Mouse (Mus musculus): ENCODE results near the gene Mrpl42.
"Not testable (repeated sequence)": the region's sequence is repeated elsewhere in the genome, so short reads cannot be mapped to it uniquely, and the experiment has no call there.

The Mrpl42 gene

DNA sequence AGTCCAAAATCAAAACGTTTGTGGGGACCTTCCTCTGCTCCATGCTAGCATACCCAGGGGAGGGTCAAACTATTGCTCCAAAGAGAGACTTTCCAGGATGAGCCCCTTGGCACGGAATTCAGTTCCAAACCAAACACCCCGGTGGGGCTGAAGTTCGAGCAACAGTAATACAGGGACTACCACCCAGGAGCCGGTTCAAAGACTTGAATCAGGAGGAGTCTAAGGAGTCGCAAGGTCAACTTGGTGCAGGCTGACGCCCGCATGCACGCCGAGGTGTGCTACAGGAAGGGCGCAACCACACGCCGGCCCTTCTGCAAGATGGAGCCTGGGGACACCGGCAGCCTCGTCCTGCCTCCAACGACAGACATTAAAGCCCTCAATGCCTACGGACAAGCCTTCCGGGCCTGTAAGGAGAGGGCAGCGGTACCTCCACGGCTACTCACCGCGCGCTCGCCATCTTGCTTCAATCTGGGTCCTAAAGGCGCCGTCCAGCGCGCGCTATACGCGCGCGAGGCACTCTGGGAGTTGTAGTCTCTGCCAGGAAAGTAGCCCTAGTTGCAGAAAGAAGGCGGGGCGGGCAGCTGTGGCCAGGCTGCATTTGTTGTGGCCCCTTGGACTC, at the start of gene Mrpl42:
Gene Mrpl42 (minus strand): TSS at position 478 of the 619 bp plus-strand sequence.
- peak; percentile 71 to 92 for DNase-seq (ENCODE audit: low spot score in 2 of 2)

DNA sequence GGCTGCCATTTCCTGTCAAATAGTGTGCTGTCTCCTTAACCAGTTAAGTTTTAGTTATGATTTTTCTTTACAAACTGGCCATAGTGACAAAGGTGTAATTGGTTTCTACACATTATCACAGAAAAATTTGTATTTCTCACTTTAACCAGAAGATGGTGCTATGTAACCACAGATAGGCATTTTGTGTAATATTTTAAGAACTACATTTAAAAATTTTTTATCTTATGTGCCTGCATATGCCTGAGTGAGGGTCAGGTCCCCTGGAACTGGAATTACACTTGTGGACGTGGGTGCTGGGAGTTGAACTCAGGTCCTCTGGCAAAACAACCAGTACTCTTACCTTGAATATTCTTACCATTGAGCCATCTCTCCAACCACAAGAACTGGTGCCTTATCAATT, 48.8 kb upstream of the Mrpl42 start:
- DNase-seq (ENCODE audit: low spot score in 2 of 2): peak in 1 of 2 experiments; percentile 10

DNA sequence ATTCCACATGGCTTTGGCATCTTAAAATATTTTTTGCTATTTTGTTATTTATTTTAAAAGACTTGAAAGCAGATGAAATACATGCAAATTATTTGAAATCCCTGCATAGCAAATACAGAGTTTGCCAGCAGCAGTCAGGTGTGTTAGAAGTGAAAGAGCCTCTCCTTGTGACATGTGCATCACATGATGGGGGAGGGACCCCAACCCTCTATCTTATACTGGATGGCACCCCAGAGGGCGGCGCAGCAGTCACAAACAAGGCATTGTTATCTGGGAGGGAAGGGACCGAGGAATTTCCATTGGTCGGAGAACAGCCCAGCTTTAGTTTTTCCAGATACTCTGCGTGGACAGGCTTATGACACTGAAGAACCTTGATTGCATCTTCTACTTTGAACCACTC, 47.3 kb upstream of the Mrpl42 start:
- not testable (repeated sequence) for DNase-seq (ENCODE audit: low spot score in 2 of 2)

DNA sequence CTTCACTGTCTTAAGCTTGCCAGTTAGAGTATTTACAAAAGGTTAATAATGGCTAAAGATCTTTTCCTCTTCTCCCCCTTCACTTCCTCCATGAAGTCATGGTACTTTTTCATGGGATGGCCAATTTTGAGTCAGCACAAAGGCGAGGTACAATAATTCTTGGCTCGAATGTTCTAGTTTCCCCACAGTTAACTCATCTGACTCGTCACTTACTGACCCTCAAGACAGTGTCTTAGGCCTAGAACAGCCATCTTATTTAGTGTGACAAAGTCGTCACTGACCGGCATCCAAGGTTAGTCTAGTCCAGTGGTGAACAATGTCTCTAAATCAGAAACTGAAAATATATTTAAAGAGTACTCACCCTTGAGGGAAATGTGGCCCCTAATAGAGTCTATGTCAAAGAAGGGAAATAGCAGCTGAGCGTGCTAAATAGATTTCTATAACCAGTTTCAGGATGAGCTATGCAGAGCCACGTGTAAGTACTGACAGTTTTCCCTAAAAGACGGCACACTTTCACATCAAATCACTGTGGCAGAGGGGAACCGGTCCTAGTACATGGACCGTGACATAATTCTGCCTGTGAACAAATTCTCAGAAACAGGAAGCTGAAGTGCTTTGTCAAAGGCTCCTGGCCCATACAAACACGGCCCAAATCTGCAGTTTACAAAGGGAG, 46.5 kb upstream of the Mrpl42 start:
- DNase-seq (ENCODE audit: low spot score in 2 of 2): no peak

DNA sequence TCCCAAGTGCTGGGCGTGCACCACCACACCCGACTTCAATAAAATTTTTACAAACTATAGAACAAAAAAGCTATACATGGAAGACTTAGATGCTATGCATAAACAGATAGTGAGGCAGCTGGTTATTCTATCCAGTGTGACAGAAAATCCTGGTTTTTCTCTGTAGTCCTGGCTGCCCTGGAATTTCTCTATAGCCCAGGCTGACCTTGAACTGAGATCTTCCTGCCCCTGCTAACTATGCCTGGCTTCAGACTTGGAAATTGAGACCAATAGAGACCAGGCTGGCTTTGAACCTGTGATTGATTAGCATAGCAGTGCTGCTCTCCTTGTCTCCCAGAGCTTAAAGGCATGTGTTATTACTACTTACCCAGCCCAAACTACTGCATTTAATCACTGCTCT, 44.4 kb upstream of the Mrpl42 start:
- DNase-seq (ENCODE audit: low spot score in 2 of 2): no peak

DNA sequence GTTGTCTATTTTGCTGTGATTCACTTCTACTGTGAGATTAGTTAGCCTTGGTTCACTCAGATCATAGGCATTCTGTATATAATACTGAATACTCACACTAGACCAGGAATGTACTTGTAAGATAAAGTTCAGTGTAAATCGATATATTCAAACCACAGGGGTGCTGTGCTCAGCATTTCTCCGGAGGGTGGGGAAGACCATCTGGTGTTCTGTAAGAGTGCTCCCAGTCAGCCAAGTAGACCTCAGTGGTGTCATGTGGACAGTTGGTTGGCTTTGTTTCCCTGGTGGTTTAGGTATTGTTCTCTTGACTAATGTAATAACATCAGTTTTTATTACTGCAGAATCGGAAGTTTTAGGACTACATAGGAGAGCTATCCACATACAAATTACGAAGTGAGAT, 43.3 kb upstream of the Mrpl42 start:
- no peak for DNase-seq (ENCODE audit: low spot score in 2 of 2)

DNA sequence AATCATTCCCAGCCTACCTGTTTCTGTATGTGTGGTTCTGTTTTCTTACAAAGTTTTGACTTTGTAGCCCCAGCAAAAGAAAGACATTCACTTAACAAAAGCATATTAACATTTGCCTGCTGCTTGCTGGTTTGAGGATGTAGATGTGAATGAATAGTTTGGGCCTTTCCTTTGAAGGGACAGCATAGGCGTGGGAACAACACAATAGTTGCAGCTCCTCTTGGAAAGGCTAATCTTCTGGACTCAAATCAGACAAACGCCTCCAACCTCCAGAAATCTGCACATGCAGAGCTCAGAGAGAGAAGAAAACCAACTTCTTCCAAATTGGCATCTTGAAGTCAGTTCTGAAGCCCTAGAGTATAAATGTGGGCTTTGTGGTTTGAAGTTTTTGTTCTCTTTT, 42.9 kb upstream of the Mrpl42 start:
- DNase-seq (ENCODE audit: low spot score in 2 of 2): no peak

DNA sequence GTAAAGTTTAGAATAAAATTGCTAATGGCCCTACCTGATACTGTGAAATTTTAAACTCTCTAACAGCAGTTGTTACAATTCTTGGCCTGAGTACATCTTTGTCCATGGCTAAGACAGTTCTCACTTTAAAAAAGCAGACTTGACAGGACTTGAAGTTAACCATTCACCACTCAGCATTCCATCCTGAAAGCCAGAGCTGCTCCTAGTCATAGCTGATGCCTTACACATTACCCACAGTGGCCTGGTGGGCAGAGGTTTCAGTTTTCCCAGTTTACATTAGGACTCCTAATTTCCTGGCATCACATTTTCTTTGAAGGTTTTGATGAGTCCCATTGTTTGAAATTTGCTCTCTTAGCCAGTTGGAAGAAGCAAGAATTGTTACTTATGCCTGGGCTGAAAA, 42.3 kb upstream of the Mrpl42 start:
- DNase-seq (ENCODE audit: low spot score in 2 of 2): no peak

DNA sequence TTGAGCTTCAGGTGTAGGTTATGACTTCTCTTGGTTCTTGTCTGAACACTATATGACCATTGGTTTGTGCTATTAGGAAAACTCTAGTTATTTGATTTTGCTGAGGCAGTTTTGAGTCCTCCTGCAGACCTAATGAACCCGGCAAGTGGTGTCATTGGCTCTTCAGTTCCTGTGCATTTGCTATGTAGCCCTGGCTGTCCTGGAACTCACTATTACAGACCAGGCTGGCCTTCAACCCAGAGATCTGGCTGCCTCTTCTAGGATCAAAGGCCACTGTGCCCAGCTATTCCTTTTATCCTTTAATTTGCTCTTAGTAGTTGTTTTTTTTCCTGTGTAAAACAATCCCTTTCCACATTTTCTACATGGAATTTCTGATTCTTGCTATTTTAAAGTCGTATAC, 41.6 kb upstream of the Mrpl42 start:
- DNase-seq (ENCODE audit: low spot score in 2 of 2): no peak

DNA sequence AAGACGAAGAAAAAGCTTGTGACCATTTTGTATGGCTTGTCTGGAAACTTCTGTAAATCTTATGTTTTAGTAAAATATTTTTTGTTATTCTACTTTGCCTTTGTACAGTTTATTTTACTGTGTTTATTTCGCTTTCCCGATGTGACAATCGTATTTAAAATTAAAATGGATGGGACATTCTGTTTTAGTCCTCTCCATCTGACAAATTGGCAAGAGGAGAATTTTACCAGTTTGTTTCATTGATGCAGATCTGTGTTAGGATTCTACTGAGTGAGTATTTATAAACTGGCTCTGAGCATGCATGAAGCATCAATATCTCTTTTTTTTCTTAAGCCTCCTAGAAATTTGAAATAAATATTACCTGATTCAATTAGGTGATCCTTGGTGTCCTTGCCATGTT, 41.2 kb upstream of the Mrpl42 start:
- DNase-seq (ENCODE audit: low spot score in 2 of 2): no peak

DNA sequence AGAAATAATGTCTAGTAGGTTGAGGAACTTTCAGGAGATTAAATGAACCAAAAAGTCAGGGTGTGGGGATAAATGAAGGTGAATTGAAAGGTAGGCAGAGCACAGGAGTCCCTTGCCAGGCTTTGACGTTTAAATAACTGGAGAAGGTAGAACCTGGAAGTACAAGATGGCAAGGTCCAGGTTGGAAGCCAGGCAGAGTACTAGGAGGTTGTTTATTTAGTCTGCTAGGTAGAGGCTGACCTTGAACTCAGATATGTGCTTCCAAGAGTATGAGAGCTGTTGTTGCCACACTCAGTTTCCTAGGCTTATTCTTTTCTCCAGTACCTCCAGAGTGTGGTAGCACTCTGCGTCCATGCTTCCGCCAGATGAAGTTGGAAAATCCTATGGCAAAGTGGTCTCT, 38.1 kb upstream of the Mrpl42 start:
- no peak for DNase-seq (ENCODE audit: low spot score in 2 of 2)

DNA sequence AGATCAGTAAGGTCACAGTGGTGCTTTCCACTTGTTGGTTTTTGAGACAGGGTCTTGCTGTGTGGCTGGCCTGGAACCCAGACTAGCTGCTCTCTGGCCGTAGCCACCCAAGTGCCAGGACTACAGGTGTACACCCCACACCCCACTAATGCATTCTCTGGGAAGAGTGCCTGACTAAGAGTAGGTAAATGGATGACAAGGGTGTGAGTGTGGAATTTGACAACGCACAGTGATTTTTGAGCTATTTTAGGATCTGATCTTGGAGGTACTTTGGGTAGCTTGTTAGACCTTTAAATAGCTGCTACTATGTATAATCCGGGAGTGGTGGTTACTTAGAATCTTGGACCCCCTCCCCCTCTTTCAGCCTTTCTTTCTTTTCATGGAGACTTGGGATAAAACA, 37.5 kb upstream of the Mrpl42 start:
- DNase-seq (ENCODE audit: low spot score in 2 of 2): no peak

DNA sequence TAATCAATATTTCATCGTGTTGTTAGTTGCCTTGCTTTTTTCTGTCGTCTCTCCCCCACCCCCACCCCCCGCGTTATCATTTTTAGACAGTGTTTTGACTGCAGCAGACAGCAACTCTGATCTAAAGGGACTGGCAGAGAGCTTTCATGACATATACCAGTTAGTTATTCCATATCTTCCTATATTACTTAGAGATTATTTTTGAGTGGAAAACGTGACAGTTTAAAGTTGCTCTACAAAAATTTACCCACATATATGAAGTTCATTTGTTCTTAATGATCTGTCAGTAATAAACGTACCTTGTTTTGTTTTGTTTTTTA, 34.4 kb upstream of the Mrpl42 start:
- no peak for DNase-seq (ENCODE audit: low spot score in 2 of 2)

DNA sequence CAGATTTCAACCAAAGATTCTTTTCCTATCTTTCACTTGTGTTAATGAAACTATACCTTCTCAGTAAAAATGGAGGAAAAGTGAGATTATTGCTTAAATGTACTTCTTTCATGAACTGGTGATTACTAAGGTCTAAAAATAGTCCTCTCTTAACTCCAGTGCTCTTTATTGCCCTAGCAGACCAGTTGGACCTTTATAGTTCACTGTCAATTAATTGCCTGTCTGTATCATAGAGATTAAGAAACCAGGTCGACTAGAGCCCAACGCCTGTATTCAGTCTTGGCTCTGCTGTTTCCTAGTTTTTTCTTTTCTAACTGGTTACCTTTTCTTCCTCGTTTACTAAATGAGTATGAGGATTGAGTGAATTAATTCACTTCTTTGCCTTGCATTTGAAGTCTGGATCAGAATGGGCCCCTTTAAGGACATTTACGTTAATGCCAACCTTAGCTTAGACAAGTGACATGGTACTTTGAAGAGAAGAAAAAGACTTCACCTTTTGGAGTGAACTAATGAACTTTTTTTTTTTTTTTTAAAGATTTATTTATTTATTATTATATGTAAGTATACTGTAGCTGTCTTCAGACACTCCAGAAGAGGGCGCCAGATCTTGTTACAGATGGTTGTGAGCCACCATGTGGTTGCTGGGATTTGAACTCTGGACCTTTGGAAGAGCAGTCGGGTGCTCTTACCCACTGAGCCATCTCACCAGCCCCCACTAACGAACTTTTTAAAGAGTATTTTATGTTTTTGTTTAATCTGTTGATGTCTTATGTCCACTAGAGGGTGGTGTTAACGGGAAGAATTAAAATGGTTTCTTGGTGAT, 33.9 kb upstream of the Mrpl42 start:
- DNase-seq (ENCODE audit: low spot score in 2 of 2): no peak

DNA sequence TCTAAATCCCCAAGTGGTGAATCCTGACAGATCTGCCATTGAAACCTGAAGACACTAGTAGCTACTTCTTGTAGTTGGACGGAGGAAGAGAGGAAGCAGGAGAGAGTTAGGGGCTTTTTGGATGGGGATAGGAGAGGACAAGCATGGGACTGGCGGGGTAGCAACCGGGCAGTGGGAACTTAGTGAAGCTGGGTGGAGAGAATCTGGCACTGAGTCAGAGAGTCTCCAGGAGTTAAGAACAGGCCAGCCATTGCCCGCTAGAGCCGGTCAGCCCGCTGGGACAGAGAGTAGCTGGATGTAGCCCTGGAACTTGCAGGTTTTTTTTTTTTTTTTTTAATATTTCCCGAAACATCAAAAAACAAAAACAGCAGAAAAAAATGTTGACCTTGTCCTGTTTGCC, 31.6 kb upstream of the Mrpl42 start:
- DNase-seq (ENCODE audit: low spot score in 2 of 2): no peak

DNA sequence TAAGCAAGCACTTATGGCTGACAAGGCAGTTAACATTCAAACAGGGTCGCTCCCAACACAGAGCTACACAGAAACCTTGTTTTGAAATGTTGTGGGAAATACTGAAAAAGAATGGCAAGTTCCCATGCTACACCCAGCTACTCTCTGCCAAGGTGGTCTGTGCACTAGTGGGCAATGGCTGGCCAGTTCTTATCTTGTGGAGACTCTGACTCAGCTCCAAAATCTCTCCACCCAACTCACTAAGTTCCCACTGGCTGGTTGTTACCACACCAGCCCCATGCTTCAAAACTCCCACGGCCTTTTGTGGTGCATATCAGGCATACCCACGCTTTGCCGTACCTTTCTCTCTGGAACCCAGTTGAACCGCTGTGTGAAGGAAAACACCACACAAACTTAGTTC, 31.2 kb upstream of the Mrpl42 start:
- no peak for DNase-seq (ENCODE audit: low spot score in 2 of 2)

DNA sequence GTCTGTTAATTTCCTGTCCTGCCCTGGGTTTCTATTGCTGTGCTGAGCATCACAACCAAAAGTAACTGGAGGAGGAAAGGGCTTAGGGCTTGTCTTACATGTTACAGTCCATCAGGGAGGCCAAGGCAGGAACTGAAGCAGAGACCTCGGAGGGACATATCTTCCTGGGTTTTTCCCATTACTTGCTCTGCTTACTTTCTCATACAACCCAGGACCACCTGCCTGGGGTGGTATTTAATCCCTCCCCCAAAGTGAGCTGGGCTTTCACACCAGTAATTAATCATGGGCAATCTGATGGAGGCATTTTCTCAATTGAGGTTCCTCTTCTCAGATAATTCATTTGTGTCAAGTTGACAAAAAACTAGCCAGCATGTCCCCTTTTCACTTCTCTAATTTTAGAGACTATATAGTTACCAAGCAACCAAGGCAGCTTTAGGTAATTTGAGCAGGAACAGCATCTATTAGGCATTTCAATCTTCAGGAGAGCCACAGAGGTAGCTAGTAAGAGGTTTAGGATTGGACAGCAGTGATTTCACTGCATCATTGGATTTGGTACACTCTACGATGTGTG, 28.9 kb upstream of the Mrpl42 start:
- no peak for DNase-seq (ENCODE audit: low spot score in 2 of 2)

DNA sequence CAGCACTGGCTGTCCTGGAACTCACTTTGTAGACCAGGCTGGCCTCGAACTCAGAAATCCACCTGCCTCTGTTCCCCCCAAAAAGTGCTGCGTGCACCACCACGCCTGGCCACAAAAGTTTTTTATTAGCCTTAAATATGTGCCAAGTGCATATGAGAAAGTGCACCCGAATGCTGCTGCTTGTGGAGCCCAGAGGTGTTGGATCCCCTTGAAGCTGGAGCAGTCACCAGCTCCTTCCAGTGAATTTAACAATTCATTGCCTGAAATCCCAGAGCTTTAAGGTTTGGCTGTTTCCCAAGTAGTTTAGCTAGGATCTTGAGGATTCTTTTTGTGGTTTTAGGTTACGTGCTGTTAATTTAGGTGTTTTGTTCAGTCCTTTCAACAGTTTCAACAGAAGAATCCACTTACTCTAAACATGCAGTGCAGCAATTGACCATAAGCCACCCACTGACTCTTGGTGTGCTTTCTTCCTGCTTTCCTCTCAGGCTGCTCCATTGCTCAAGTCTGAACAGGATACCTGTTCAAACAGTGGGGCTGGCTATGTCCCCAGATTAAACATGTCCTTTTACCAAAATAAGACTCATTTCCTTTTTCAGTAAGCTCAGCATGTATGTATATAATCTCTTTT, 24.9 kb upstream of the Mrpl42 start:
- no peak for DNase-seq (ENCODE audit: low spot score in 2 of 2)

DNA sequence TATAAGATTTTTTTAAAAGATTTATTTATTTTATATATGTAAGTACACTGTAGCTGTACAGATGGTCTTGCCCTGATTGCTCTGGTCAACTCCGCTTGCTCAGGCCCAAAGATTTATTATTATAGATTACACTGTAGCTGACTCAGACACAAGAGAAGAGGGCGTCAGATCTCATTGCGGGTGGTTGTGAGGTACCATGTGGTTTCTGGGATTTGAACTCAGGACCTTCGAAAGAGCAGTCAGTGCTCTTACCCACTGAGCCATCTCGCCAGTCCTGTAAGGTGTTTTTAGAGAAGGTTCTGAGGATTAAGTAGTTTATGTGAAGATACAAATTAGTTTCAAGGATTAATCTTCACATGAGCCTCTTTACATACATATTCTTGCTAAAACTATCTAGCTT, 24.1 kb upstream of the Mrpl42 start:
- DNase-seq (ENCODE audit: low spot score in 2 of 2): no peak

DNA sequence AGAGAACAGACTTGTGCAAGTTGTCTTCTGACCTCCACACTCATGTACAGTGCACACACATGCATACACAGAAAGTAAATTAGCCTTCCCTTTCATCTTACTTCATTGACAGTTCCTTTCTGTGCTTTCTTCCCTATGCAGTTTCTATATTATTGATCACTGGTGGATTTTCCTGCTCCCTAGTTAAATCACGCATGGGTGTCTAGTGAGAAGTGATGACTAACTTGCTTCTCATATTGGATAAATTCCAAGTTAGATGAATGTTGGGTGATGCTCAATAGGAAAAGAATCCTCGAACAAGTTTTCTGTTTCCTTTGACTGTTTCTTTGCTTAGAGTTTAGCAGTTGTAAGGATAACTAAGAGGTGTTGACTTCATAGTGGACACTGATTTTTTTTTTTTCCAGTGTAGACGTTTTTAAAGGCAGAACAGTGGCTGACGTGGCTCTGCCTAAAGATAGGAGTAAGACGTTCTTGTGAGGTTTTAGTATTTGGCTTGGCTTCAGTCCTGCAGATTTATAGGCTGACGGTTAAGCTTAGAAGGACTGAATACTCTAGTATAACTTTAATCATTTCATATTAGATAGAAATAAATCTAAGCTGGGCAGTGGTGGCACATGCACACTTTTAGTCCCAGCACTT, 23.4 kb upstream of the Mrpl42 start:
- DNase-seq (ENCODE audit: low spot score in 2 of 2): no peak

DNA sequence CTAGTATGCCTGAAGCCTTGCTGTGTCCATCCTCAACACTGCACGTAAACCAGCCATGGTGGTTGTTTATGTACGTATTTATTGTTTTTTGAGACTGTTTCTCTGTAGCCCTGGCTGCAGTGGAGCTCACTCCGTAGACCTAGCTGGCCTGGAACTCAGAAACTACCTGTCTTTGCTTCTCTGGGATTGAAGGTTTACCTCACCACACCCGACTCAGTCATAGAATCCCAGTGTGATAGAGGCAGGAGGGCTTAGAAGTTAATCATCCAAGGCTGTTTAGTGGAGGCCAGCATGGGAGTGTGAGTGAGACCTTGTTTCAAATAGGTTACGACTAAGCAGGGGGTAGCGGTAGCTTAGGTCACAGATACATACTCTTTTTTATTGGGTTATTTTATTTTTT, 15.9 kb upstream of the Mrpl42 start:
- no peak for DNase-seq (ENCODE audit: low spot score in 2 of 2)
